Mouse (Mus musculus) thymus, postnatal 10 days (tissue): ENCODE data around the gene Syce1l.

ENCODE experiments used
- DNase-seq, 2 experiments: peaks; one replicate each; pipeline ENCODE4 v3.0.0; 2021; ENCODE audit warnings: low spot score in 2 of 2

Syce1l gene

GRCm38 (mm10) chr8:113642926-113643325 is at the start of gene Syce1l:
Syce1l (plus strand) TSS chr8:113643213.
- DNase-seq: no peak

DNA sequence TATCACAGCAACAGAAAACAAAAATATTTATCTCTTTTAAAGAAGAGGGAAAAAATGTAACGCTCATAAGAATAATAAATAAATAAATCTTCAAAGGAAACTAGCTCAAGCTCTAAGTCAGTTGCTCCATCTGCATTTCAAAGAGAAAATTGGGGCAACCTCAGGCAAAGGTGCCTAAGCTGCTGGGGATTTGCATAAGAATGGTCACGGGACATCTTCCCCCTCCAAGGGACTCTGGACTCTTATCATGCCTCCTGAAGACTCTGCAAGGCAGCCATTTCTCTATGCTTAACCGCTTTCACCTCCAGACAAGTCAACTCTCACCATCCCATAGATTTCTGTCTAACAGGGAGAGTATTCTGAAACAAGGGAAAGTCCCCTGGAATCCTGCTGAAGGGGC is 44.6 kb upstream of the Syce1l start:
- DNase-seq: no peak

GRCm38 (mm10) chr8:113632634-113633033 is 10.4 kb upstream of the Syce1l start:
- no peak for DNase-seq

DNA sequence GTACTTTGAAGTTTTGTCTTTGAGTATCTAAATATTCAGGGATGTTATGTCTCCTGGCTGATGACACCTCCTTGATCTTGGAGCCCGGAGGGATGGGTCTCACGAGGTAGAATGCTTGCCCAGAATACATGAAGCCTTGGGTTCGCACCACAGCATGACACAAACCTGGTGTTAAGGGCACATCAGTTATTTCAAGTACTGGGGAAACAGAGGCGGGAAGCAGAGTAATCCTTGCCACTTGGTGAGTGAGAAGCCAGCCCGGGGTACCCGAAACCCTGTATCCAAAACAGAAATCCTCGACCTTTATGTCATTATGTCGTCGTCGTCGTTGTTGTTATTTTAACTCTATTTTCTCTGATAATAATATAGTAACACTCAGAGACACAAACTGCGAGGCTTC is 8.9 kb upstream of the Syce1l start:
- DNase-seq: no peak

DNA sequence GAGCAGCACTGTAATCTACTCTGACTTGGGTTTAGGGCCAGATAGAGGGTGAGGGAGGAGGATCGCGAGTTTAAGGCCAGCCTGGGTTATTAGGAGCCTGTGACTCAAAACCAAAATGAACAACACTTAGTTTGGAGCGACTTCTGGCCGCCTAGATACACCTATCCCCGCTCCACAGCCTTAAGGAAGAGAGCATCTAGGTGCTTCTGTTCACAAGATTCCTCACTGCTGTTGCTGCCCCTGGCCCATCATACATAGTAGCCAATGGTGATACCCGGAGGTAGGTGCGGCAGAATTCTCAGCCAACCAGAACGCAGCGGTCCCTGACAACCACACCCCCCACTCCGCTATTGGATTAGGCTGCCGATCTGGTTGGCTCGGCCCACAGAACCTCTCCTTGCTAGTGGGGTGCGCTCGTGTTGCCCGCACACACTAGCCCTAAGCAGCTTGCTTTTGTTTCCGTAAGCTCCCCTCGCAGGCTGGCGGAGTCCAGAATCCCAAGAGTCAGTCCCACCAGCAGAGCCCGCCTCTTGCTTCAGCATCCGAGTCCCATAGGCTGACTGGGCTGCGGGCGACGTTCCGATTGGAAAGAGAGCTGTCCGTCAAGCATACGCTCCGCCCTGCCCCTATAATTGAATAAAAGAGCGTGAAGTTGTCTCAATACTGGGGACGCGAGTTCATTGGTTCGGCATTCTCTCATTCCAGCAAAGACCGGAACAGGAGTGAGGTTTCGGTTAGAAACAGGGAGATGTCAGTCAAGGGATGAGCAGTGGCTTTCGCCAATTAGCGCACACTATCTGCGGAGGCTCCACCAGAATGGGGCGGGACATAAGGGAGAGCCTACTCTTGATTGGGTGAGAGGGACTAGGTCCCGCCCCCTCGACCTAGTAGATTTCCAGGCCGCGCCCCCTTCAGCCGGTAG is 8.1 kb upstream of the Syce1l start, which contains the start of gene Mon1b:
Gene Mon1b, plus strand, starts transcription at position 918 of the 922 bp plus-strand sequence.
- peak; percentile 93 to 96 for DNase-seq

GRCm38 (mm10) chr8:113635592-113636279 is 7.3 kb upstream of the Syce1l start:
- peak; percentile 83 to 88 for DNase-seq

DNA sequence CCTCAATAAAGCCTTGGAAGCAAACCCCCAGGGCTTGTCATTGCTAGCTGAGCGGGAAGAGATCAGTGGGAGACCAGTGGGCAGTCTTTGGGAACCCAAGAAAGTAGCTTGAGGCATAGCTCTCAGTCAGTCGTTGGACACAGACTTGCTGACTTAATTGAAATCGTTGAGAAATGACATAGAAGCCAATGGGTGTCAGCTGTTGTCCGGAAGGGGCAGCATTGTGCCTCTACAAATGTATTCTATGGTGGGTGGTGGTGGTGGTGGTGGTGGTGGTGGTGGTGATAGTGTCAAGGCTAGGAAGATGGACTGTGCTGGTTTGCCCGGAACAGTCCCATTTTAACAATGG is 6.8 kb upstream of the Syce1l start:
- DNase-seq: no peak

GRCm38 (mm10) chr8:113640357-113640756 is 2.7 kb upstream of the Syce1l start:
- DNase-seq: no peak

- DNase-seq: no peak
Observed at GRCm38 (mm10) chr8:113643479-113644210, 632 bp downstream of the Syce1l start.

DNA sequence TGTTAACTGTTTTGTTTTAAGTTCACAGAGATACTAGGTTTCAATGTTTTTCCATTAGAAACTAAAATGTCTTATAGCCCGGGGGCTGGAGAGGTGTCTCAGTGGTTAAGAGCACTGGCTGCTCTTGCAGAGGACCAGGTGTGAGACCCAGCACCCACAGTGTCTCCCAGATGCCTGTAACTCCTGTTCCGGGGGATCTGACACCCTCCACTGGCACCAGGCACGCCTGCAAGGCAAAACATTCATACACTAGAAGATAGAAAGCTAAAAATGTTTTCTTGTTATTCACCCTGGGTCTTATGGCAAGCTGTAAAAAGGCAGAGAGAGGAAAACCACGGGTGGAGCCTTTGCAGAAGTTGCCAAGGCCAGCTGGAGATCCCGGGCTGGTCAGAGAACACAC is 2.2 kb downstream of the Syce1l start:
- no peak for DNase-seq

DNA sequence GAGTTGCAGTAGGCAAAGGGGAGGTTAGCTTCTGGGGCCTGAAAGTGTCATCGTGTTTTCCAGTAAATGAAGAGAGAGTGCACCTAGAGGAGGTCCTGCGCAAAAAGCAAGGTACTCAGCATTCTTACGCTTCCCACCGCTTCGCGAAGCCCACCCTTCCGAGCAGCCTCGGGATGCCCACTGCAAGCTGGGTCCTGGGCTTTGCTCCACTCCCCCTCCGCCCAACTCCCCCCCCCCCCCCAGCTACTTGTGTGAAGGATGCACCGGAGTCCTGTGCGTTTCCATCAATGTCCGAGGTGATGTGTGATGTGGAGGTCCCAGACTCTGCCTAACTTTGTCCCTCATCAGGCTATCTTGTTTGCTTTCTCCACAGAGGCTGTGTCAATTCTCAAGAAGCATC is 9.4 kb downstream of the Syce1l start:
- no peak for DNase-seq

- no peak for DNase-seq
Observed at GRCm38 (mm10) chr8:113653151-113653550, 10.1 kb downstream of the Syce1l start.

- no peak for DNase-seq
Observed at GRCm38 (mm10) chr8:113656154-113656553, 13.1 kb downstream of the Syce1l start.

GRCm38 (mm10) chr8:113656681-113657298 is 13.8 kb downstream of the Syce1l start:
- DNase-seq: no peak

- no peak for DNase-seq
Observed at GRCm38 (mm10) chr8:113660128-113660527, 17.1 kb downstream of the Syce1l start.

DNA sequence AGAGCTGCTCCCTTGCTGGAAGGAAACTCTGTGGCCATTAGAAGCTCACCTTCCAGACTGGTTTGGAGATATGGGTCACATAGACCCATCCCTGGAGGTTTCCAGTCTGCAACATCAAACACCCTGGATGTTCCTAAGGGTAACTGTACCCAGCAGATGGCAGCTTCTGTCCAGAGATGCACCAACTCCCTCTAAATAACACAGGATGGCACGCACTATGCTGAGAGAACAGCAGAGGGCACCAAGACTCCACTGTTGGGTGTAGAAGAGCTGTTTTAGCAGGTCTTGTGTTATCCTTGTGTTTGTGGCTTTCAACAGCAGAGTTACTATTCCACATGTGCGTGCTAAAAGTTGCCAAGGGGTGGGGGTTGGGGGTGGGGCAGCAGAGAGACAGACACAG is 21.5 kb downstream of the Syce1l start:
- peak; percentile 25 to 65 for DNase-seq

DNA sequence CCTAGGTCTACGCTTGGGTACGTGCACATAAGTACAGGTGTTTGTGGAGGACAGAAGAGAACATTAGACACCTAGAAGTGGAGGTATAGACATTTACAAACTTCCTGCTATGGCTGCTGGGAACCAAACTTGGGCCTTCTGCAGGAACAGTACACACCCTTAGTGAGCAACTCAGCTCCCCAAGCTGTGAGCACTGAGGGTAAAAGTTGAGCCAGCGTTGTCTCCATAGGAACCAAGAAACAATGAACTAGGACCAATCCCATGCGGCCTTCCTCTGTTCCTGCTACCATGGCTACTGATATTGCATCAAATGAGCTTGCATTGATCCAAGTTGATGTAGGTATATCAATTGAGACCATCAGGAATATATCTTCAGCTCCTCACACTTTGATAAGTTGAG is 22.0 kb downstream of the Syce1l start:
- DNase-seq: no peak

GRCm38 (mm10) chr8:113665951-113666350 is 22.9 kb downstream of the Syce1l start:
- DNase-seq: no peak

- no peak for DNase-seq
Observed at GRCm38 (mm10) chr8:113666714-113667432, 23.9 kb downstream of the Syce1l start.

DNA sequence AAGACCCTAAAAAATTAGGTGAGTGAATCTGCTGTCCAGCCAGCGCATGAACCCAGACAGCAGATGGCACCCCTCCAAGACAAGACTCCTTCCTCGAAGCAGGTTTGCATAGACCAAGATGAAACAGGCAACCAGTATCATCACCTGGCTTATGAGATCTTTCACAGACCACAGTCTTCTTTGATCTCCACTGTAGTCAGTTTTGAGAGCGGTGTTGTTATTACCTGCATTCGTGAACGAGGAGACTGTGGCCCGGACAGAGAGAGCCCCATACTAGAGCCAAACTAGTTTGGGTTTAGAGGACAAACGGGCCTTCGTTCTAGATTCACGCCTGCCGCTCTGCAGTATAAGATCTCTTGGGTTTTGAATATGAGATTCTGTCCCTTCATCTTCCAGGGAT is 26.9 kb downstream of the Syce1l start:
- no peak for DNase-seq

DNA sequence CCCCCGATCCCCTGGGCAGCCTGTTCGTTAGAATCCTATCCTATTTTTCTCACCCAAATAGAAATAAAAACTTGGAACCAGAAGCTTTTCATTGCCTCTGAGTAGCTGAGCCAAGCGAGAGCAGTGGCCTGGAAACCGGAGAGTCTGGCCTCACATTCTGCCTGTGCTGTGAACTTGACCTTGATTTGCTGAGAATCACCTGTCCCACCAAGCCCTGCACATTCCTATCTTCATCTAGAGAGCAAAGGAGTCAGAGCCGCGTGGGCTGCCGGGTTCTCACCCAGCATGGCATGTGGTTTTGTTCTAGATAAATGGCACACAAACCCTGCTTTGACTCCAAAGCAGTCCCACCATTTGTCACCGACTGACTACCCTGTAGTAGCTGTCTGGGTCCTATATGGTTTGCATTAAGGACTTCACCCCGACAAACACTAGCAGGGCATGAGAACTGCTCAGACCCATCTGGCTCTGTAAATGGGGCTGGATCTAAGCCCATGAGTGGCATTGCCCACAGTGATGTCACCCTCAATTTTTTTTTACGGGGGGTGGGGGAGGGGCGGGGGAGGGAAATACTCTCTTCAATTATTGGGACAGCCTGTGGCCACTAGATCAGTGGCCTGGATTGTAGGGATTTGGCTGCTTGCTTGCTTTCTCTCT is 29.7 kb downstream of the Syce1l start:
- no peak for DNase-seq
